Mouse (Mus musculus): ENCODE measurements at regions not wholly inside any gene's neighbourhood (a gene's known extent, or its start where the extent isn't known, plus 50 kb on each side); places are given as distances from the start of the nearest gene placed in this dataset.

DNA sequence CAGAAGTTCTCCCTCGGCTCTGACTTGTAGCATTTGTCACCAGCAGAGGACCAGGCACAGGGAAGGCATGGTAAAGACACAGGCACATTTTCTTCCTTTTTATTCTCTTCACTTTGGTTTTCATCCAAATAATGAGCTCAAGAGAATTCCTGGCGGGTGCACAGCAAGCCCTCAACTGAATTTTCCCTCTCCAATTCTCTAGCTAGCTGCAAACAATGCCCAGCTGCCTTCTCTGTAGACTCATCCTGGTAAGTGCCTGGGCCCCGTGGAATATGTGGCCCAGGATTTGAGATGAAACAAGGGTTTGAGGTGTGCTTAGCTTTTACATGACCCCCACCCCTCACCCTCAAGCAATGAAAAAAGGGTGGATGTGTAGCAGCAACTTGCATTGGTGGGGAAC is 90.4 kb downstream of the Otol1 start:
- in situ Hi-C loops (cut with MboI, MseI), result no loop called here

DNA sequence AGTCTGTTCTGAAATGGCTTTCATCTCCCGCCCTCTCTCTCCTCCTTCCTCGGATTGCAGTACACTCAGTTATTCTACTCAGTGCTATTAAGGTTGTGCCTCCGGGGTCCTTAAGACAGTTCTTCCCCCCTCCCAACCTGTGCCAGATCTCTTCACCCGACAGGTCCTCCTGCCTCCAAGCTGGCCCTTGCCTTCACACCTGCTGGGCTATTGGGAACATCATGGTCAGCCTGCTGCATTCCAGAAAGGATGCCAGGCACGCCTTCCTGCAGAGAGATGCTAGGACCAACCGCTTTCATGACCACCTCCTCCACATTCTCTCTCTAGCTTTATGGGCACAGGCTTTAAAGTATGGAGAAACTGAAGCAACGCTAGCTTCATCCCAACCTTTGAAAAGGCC is 94.7 kb downstream of the Otol1 start:
- in situ Hi-C loops (cut with MboI, MseI), result no loop called here

DNA sequence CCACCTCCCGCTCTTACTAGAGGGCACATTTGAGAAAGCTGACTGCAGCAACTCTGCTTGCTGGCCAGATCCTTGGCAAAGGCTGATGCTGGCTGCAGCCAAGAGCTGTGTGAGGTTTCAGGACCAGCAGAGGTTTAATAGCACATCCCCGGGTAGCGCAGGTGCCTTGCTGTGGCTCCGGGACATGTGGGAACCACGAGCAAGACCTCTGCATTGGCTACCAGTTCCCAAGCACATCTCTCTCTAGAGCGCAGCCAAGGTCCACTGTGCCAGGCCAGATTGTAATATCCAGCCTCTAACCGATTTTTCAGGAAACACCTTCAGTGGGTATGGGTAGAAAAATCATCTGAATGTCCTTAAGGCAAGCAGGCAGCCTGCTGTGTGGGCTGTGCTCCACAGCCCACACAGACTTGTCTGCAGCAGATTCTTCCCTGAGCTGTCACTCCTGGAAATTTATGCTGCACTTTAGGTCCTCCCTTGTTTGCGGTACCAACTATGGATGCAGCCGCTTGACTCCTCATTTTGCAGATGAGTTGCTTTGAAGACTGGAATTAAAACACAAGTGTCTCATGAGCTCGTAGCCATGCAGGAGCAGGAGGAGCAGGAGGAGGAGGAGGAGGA is 95.3 kb downstream of the Otol1 start:
- in situ Hi-C loops (cut with MboI, MseI), result no loop called here

DNA sequence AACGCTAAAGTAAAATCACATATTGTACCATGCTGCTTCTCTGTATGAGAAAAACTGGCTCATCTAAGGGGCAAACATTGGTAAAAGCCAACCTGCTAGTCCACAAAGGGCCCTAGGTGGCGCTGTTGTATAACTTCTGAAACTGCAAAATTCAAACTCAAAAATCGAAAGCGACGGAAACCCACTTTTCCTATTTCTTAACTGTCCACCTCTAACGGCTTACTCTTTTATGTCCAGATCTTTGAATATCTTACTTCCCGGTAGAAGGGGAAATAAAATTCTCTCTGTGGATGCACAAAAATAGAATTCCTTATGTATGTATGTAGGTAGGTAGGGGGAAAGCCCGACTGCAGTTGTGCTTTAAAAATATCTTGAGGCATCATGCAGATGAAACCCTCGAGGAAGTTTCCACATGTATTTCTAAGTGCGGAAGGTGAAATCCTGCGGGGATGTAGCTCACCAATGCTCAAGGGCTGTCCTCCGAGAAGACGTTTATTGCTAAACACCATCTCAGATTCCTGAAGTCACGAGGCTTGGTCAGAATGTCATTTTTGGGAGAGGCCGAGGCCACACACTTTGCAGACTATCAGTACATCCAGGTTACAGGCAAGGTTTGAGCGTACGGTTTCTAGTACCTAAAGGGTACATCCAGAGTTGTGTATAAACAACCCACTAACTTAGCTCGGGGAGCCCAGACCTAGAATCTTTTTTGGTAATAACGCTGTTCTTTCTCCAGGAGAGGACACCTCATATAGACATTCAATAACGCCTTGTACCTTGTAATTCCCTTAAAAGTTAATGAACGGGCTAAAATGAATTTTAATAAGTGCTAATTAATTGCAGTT is 96.8 kb downstream of the Otol1 start:
- in situ Hi-C loops (cut with MboI, MseI), result no loop called here

DNA sequence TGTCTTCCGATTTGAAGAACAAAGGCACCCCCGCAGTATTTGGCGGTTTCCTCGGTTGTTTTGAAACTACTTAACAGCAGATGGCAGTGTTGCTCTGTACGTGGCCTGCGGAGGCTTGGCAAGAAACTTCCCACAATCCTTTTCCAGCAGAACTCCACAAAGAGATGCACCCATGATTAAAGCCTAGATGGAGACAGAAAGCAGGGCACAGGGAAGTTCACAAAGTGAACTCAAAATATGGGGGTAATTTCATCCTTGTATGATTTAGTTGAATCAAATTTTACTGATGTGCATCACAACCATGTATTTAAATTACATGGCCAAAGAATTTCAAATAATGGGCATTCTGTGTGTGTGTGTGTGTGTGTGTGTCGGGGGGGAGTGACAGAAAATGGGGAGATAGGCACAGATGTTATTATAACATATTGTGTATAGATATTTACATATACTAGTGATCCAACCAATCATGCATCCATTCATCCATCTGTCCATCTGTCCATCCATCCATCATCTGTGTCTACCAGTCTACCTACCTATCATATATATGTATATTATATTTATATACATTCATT is 97.5 kb downstream of the Otol1 start:
- in situ Hi-C loops (cut with MboI, MseI), result no loop called here

DNA sequence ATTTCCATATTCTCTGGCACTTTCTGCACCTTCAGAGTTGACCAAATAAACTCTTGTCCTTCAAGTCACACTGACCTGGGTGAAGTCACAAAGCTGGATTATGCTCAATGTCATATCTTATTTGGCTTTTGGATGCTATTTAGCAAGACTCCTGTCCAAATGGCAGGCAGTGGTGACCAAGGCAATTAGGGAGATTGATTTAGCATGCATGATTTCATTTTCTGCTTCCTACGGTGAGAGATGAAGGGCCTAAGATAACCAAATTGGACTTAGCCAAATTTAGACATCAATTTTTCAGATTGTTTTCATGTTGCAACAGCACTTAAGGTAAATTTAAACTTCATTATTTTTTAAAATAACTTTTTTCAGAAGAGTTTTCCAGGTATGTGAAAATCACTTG is 98.1 kb downstream of the Otol1 start:
- in situ Hi-C loops (cut with MboI, MseI), result no loop called here

DNA sequence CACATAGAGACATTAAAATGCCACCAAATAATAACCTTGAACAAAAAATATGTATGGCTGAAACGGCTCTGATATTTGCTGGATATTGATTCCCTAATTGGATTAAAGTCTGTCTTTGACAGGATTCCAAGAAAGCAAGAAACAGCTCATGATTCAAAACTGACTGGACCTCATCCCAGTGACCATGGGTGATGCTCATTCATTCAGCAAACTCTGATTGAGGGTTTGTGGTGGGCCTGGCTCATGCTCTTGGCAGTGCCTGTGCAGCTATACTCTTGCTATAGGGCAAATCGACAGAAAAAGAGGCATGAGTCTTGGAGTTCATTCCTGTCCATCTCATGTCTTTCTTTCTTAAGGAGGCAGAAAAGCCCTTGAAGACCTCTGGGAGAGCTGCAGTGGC is 98.7 kb downstream of the Otol1 start:
- in situ Hi-C loops (cut with MboI, MseI), result no loop called here

DNA sequence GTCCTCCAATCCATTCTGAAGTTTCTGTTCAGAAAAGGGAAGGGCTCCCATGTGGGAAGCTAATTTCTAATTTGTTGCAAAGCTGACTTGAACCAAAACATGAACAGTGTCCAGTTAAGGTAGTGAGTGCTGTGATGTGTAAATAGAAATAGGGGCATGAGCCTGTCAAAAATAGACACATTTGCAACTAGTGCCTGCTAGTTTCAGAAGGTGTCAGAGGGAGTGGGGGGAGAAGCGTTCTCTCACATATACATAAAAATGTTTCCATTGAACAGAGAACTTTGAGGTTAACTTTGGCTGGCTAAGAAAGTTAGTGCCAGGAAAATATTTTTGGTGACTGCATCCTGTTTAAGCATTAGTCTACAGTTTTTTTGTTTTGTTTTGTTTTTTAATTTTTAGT is 118.8 kb downstream of the Otol1 start:
- in situ Hi-C loops (cut with MboI, MseI), result no loop called here

DNA sequence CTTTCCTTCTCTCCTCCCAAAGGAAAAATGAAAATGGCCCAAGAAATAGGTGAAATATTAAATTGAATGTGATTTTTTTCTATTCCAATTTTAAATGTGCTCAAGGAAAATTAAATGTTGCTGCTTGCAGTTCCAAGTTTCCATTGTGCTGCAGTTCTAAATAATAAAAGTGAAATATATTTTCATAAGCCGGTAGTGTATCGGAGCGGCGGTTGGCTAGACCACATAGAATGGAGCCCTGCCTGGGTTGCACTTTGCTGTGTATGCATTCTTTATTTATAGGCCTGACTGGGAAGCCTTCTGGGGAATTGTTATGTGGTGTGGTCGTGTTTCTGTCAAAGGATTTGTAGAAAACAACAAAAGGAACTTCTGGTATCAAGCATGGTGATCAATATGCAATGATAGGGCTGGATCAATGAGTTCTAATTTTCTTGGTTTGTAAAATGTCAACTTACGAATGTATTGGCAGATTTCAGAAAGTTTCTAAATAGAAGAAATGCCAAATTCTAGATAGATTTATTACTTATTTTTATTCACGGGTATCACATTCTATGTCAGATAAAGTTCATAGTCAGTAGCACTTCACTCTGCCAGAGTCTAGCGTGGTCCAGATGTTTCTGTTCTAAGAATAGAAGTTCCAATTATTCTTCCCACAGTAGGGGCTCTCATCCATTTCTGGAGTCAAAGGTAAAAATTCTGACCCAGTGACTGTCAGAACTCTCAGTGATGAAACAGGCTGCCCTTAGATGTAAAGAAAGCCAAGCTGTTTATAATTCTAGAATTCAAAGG is 123.0 kb downstream of the Otol1 start:
- in situ Hi-C loops (cut with MboI, MseI), result no loop called here

DNA sequence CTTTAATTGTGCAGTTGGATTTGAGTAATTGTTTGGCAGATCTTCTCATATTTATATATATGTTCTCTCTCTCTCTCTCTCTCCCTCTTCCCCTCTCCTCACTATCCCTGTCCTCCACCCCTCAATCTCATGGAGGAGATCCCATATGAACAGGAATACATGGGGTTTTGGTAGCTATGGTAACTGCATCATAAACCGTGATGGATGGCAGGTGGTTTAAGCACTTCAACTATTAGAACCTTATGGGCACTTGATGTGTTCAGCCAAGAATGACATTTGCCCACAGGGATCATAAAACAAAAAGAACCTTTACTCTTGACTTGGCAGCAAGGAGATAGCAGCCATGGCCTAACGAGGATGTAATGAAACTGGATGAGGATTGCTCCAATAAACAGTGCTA is 127.5 kb downstream of the Otol1 start:
- in situ Hi-C loops (cut with MboI, MseI), result no loop called here

DNA sequence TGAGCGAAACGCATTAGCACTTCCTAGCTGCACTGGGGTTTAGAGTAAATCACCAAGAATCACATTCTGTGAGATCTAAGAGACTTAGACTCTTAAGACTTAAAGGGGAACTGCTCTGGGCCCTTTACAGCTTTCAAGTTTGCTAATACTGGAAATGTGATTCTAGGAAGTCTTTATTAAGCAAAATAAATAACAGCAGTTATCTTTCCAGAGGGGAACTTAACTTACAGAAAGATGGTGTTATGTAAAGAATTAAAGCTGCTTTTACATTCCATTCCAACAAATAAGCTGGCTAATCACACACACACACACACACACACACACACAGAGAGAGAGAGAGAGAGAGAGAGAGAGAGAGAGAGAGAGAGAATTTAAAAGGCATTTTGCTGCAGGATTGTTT is 131.1 kb downstream of the Otol1 start:
- in situ Hi-C loops (cut with MboI, MseI), result no loop called here

DNA sequence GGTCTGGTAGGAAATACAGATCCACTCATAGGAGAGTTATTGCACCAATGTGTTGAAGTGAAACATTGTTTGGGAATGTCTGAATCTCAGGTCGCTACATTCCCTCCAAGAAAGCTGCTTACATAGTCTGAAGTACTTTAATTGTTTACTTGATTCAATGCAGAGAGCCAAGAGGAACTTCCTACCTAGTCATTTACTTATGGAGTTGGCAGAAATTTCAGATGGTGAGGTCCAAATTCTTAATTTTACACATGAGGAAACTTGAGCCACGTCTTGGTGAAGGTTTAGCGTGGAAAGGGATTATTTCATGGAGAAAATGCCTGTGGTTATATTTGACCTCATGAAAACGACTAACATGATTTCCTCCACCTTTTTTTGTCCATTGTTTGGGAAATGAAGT is 131.5 kb downstream of the Otol1 start:
- in situ Hi-C loops (cut with MboI, MseI), result no loop called here

DNA sequence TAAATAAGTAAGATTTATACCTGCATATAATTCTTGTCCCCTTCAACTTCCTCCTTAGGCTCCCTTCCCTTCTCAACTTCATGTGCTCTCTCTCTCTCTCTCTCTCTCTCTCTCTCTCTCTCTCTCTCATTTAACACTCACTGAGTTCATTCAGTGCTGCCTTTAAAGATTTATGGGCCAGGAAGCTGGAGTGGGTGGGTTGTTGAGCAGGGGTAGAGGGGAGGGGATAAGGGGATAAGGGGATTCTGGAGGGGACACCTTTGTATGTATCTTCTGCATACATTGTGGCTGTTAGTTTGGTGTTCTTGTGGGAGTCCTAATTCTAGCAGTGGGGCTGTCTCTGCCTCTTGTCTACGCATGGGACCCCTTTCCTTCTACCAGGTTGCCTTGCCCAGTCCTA is 138.3 kb downstream of the Otol1 start:
- in situ Hi-C loops (cut with MboI, MseI), result no loop called here

DNA sequence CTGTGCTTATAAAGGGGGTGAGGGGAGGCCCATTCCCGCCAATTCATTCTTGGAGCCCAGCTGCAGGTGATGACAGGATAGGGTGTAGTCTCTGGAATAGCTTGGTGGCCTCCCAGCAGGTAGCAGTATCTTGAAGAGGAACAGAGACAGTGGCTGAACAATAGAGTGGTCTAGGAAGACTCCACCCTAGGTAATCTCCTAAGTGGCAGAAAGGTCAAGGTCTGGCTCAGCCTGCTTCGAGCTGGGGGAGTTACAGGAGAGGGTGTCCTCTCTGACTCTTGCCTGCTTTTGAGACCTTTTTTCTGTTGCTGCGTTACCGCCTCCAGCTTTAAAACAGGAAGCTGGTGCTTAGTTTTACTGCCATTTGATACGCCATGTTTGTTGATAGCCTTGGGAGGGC is 143.7 kb downstream of the Otol1 start:
- in situ Hi-C loops (cut with MboI, MseI), result no loop called here

DNA sequence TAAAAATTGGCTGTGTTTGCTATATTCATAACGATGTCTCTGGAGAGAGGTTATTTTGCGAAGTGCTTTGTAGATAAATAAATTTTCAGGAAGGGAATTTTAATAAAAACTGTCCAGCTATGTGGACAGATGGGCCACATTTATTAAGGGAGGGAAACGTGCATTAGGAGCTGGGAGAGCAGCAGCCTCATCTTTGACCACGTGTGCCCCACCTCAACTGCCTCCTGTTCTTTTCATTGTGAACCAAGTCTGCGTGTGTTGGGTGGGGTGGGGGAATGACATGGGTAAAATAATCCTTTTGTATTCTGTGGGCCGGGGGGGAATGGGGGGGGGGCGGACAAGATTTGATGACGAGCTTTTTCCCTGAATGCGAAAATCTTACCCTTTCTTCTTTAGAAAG is 152.6 kb downstream of the Otol1 start:
- in situ Hi-C loops (cut with MboI, MseI), result no loop called here

DNA sequence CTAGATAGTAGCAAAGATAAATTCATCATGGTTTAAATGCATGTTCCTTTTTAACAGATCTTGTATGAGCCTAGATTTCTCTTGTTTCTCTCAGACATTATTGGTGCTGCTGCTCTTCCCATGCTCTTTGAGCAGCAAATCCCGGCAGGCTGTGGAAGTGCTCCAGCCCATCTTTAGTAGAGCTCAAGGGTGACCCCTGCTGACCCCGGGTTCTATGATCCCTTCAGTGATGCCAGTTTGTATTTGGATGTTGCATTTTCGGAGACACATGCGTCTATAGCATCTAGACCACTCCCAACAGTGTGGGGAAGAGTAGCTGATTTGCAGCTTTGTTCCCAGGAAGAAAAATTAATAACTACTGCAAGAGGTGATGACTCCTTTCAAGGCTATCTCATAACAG is 164.3 kb downstream of the Otol1 start:
- in situ Hi-C loops (cut with MboI, MseI), result loop anchor here (10.0 kb wide), 1 partner anchor 577 kb away; the partner anchor contains the start of gene B3galnt1

DNA sequence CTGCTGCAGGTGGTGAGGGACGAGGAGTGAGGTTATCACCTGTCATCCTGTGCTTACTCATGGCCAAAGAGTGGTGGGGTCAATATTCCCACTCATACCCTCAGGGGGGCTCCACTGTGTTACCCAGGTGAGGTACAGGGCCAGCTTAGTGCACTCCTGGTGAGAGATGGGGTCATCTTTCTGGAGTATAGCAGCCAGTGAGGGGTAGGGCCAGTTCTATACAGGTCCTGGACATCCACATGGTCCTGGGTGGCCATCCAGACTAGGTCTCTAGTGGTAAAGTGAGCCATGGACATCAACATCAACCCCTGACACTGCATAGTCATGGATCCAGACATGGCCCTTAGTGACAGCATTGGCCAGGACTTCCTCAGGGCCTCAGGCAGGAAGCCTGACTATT is 169.0 kb downstream of the Otol1 start:
- in situ Hi-C loops (cut with MboI, MseI), result loop anchor here (10.0 kb wide), 1 partner anchor 582 kb away; the partner anchor contains the start of gene B3galnt1

DNA sequence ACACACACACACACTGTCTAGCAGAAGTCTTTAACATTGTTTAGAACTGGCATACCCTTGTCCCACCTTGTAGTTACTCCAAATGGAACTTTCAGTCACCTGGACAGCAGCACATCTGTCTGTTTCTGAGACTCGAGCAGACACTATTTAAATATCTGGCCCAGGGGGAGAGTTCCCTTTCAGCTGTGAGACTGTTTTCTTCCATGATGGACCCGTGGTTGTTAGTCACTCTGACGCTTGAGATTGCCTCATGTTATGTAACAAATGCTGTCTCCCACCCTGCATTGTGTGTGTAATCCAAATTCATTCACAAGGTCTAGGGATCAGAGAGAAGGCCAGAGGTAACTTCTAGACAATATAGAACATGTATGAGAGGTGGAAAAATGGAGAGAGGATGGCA is 174.2 kb downstream of the Otol1 start:
- in situ Hi-C loops (cut with MboI, MseI), result no loop called here

DNA sequence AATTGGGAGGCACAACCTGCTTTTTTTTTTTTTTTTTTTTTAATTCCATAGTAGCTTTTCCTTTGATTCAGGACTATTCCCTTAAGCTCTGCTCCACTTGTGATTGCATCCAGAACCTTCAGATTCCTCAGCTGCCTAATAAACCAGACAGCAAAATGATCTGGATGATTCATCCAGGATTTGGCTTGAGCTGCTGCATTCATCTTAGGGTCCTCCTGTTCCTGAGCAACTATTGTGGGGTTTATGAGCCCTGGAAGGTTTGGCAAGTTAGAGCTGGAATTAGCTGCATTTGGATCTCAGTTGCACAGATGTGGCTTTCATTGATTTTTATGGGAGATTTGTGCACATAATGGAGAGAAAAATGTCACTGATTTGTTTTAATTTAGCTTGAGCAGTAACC is 183.3 kb downstream of the Otol1 start:
- in situ Hi-C loops (cut with MboI, MseI), result no loop called here

DNA sequence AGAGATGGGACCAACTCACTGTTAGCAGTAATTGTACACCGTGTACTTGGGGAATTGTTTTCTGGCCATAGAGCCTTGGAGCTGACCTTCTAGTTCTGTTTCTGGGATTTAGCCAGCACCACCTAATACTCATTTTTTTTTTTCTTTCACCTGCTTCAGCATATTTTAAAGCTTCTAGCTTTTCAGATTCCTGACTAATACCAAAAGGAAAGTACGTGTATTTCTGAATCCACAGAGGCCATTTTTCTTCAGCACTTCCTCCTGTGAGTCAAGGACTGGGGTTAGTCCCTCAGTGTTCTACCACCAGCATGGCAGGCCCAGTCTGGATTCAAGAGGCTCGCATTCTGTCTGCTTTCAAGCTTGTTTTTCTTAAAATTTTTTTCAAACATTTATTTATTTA is 189.3 kb downstream of the Otol1 start:
- in situ Hi-C loops (cut with MboI, MseI), result no loop called here

DNA sequence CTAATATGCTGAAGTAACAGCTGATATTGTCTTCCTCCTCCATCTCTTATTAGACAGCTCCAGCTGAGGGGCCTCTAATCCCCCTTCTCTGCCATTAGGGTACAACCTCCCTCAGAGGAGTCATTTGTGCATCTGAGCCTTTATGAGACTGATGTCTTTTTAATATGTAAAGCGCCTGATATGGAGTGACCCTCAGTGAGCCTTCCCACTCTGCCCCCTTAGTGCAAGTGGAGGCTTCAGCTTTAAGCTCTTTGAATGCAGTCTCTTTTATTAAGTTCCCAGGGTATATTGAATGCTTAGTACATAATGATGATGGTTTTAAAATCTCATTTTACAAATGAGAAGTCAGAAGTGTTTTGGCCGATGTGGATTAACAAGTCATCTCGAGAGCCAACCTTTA is 191.5 kb downstream of the Otol1 start:
- in situ Hi-C loops (cut with MboI, MseI), result no loop called here

DNA sequence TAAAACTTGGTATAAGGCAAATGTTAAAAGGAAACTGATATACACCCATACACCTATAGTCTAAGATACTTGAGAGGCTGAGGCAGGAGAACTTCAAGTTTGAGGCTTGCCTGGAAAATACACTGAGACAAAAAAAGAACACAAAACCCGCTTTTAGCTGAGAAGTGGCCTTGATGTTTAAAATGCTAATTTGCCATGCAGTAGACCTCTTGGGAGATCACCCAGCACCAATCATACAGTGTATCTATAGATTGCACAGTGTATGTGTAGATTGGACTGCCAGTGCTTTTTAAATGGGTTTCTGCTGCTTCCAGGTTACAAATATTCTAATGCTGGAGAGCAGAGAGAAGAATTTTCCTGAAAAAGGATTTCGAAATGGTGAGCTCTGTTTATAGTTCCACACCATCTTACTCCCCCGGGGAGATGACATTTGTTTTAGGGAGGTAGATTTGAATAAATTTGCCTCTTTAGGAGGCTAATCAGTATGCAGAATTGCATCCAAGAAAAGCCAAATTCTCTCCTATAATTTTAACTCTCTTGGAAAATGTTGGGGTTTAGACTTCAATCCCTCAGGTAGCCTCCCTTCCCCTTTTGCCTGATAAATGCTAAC is 194.0 kb downstream of the Otol1 start:
- in situ Hi-C loops (cut with MboI, MseI), result no loop called here

Measured in regulatory T cell (primary cell).